Mouse (Mus musculus) forebrain, embryonic 11.5 days (tissue): ENCODE results near the gene Ccdc12. TPM values are rescaled to one million over a fixed set of nuclear protein-coding genes. Genes with fewer than 3 reads are reported as not detected.

ENCODE experiments used
- ATAC-seq: fragments of 200-750 bp; cut with Nextera tagmentation; replicated peaks from 2 replicates; pipeline ENCODE4 v1.8.0; 2017; ENCODE audit warnings: moderate TSS enrichment; ENCODE audit not compliant: low FRiP score
- DNase-seq: peaks from one replicate; pipeline ENCODE4 v3.0.0-alpha.2; 2017; ENCODE audit warnings: low spot score
- H3K27ac ChIP-seq: fragments of 300-500 bp; sonication (generic); 2 replicates; pipeline ENCODE4 v1.5.1; 2014; ENCODE audit warnings: low read depth, low read length
- H3K27me3 ChIP-seq: fragments of 300-500 bp; sonication (generic); 2 replicates; pipeline ENCODE4 v1.6.1; 2014; ENCODE audit warnings: mild to moderate bottlenecking, low read length, mixed read lengths; ENCODE audit not compliant: control insufficient read depth, insufficient read depth
- H3K36me3 ChIP-seq: fragments of 300-500 bp; sonication (generic); 2 replicates; pipeline ENCODE4 v1.6.1; 2014; ENCODE audit warnings: mild to moderate bottlenecking, low read length, moderate library complexity, mixed read lengths; ENCODE audit not compliant: control insufficient read depth, insufficient read depth
- H3K4me1 ChIP-seq: fragments of 300-500 bp; sonication (generic); replicated peaks from 2 replicates; pipeline ENCODE4 v1.6.1; 2014; ENCODE audit warnings: low read length, mixed read lengths; ENCODE audit not compliant: control insufficient read depth, insufficient read depth
- H3K4me2 ChIP-seq: fragments of 300-500 bp; sonication (generic); 2 replicates; pipeline ENCODE4 v1.6.1; 2014; ENCODE audit warnings: low read depth, mild to moderate bottlenecking, low read length, moderate library complexity, mixed read lengths; ENCODE audit not compliant: severe bottlenecking
- H3K4me3 ChIP-seq: fragments of 300-500 bp; sonication (generic); 2 replicates; pipeline ENCODE4 v1.5.1; 2014; ENCODE audit warnings: low read depth, low read length
- H3K9ac ChIP-seq: fragments of 300-500 bp; sonication (generic); 2 replicates; pipeline ENCODE4 v1.6.1; 2014; ENCODE audit warnings: low read length
- H3K9me3 ChIP-seq: fragments of 300-500 bp; sonication (generic); 2 replicates; pipeline ENCODE4 v1.6.1; 2016; ENCODE audit warnings: low read length, mixed read lengths; ENCODE audit not compliant: control insufficient read depth
- WGBS: fragments of 180-500 bp; shearing (Covaris S2); extraction: QIAGEN DNeasy Blood & Tissue Kit; methylation state at CpG from one replicate; pipeline ENCODE4 v1.1.7; 2014; 5-methylcytosine and 5-hydroxymethylcytosine counted together
- polyA plus RNA-seq: library from polyadenylated mRNA; unstranded; fragments of >200 nt; fragmentation: Nextera tagmentation; extraction: Ambion mirVana; gene quantifications from 2 replicates; pipeline ENCODE4 v1.2.1, GENCODE M21; 2014

Gene Ccdc12
- polyA plus RNA-seq, 1 experiment from 2014 or later = 149 TPM

DNA sequence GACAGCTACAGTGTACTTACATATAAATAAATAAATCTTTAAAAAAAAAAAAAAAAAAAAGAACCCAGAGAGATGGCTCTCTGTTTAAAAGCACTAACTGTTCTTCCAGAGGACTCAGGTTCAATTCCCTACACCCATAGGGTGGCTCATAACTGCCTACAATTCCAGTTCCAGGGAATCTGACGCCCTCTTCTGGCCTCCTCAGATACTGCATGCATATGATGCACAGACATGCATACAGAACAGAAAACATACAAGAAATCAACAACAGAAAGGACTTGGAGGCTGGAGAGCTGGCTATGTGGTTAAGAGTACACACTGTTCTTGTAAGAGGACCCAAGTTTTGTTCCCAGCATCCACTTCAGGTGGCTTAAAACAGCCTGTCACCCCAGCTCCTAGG, 81.8 kb downstream of the Ccdc12 start:
- 18% methylated on average over 1 of the region's 1 CpGs for WGBS
- Histone ChIP-seq H3K4me3 (no peak overlapping the region), H3K9ac (no peak overlapping the region), H3K27ac (no peak overlapping the region), H3K4me1 (peaks cover 9% of the 10 kb centered on the region), H3K36me3 (no peaks in the 10 kb centered on the region), H3K27me3 (peaks cover 21% of the 10 kb centered on the region), H3K9me3 (no peaks in the 10 kb centered on the region), H3K4me2 (no peak overlapping the region)
- DNase-seq (no peak), ATAC-seq (no peak)

DNA sequence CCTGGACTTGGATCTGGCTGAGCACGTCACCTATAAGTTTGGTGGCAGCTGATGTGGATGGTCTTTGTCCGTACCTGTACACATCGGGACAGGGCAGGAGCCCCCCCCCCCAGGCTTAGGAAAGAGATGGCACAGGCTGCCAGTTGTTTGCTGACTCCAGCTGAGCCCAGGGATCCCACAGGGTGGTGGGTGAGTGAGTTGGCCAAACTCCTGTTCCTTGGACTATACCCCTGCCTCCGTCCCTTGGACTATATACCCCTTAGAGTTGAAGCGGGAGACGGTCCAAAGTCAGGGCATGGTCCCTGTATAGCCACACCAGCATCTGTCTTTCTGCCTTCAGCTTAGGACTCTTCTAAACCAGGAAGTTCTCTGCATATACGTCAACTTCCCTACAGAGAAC, 83.7 kb downstream of the Ccdc12 start:
- peaks cover 7% of the 10 kb centered on the region; the same call in 1 of the 2 replicates for H3K4me1 ChIP-seq
- no peak for ATAC-seq

DNA sequence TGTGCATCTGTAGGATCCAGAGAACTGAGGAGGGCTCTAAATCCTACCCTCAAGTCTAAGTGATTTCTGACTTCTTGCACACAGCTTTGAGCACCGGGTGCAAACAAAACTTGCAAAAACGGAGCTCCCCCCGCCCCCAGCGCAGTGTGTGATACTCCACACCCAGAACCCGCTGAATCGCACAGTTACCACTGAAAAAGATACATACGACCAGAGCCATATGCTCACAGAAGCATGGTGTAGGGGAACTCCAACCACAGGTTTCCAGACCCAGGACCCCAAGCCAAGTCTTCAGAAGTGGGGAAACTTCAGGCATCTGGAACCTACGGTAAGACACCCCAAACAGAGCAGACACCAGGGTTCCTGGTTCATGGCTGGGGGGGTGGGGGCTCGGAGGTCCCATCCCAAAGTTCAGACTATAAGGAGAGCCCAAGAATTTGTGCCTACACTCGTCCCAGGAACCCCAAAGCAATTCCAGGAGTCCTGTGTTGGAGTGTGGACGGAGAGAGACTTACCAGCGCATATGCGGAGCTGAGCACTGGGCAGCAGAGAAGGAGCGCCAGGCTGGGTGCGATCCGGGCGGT, 85.5 kb downstream of the Ccdc12 start, which contains the start of gene Myl3:
Gene Myl3 (plus strand): TSS at position 151 of the 584 bp plus-strand sequence.
- ATAC-seq = no peak
- Histone ChIP-seq H3K4me1 (peaks cover 7% of the 10 kb centered on the region; the same call in 1 of the 2 replicates), H3K9me3 (no peaks in the 10 kb centered on the region), H3K36me3 (no peaks in the 10 kb centered on the region), H3K4me3 (peak within 1 kb of the TSS; percentile 59), H3K27me3 (peaks cover 34% of the 10 kb centered on the region), H3K9ac (peak within 1 kb of the TSS; percentile 73), H3K27ac (0 out of 2 replicates have a peak within 1 kb of the TSS, but pooled peaks have one; percentile 25), H3K4me2 (peak within 1 kb of the TSS; percentile 99)
- DNase-seq = no peak
- under 1% methylated on average over 17 of the region's 17 CpGs for WGBS

More for the DNA sequence above, 83.7 kb downstream of the Ccdc12 start:
- Histone ChIP-seq H3K9me3 (no peaks in the 10 kb centered on the region), H3K36me3 (no peaks in the 10 kb centered on the region), H3K27ac (no peak overlapping the region), H3K4me3 (no peak overlapping the region), H3K9ac (no peak overlapping the region), H3K4me2 (no peak overlapping the region), H3K27me3 (peaks cover 32% of the 10 kb centered on the region)
- no peak for DNase-seq
- 89% methylated on average over 7 of the region's 7 CpGs for WGBS

DNA sequence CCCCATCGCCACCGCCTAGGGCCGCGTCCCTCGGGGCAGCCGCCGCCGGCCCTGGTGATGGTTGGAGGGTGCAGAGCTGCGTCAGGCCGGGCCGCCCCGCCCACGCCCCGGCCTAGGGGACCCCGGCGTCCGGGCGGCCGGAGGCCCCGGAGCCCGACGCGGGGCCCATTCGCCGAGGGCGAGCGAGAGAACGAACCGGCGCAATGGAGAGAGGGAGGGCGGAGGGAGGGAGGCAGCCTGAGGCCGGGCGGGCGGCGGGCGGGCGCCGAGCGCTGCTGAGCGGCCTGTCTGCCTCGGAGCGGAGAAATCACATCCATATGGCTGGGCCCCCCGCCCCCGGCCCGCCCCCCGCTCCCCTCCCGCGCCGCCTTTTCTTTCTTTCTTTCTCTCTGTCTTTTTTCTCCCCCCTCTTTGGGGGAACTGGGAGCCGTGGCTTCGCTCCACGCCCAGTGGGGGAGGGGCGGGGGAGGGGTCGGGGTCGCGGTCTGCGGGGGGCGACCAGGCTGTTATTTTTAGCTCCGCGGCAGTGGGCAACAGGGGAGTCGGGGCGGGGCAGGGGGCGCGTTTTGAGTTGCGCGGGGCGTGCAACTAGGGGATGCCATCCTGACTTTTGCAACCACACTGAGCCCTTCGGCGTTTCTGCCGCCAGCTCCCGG, 86.1 kb downstream of the Ccdc12 start:
- peaks cover 34% of the 10 kb centered on the region for H3K27me3 ChIP-seq
- ATAC-seq = peak; percentile 74
- no peaks in the 10 kb centered on the region for H3K9me3 ChIP-seq

DNA sequence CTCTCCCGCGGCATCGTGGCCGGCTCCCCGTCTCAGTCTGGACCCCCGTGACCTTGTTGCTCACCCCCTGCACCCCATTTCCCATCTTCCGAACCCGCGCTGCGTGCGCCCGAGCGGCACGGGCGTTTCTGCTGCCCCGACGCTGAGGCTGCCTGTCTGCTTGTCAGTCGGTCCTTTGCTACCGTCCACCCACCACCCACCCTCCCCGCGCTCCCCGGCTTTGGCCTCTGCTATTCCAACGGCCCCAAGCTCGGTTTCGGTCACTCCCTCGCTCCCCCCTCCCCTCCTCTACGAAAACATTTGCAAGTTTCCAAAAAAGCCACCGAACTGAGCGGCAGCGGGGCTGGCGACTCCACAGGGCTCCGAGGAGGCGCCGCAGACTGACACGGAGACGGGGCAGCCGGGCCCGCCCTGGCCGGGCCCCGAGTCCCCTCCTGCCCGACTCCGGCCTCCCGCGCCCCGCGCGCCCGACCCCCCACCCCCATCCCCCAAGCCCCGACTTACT, 86.7 kb downstream of the Ccdc12 start:
- peak overlapping the region; percentile 73 for H3K9ac ChIP-seq
- peaks cover 34% of the 10 kb centered on the region for H3K27me3 ChIP-seq
- under 1% methylated on average over 42 of the region's 49 CpGs for WGBS
- DNase-seq (peak; percentile 77), ATAC-seq (peak; percentile 37)
- peak overlapping the region; percentile 25; the same call in 1 of the 2 replicates for H3K27ac ChIP-seq
- peak overlapping the region; percentile 59 for H3K4me3 ChIP-seq
- H3K4me2 ChIP-seq = peak overlapping the region; percentile 99
- no peaks in the 10 kb centered on the region for H3K9me3 ChIP-seq
- no peaks in the 10 kb centered on the region for H3K36me3 ChIP-seq
- peaks cover 7% of the 10 kb centered on the region; the same call in 1 of the 2 replicates for H3K4me1 ChIP-seq

More for the DNA sequence above, 86.1 kb downstream of the Ccdc12 start:
- H3K27ac ChIP-seq = peak overlapping the region; percentile 25; the same call in 1 of the 2 replicates
- WGBS = 0% methylated on average over 43 of the region's 71 CpGs
- peak overlapping the region; percentile 59 for H3K4me3 ChIP-seq
- peaks cover 7% of the 10 kb centered on the region; the same call in 1 of the 2 replicates for H3K4me1 ChIP-seq
- peak; percentile 83 for DNase-seq
- H3K4me2 ChIP-seq = peak overlapping the region; percentile 99
- H3K9ac ChIP-seq = peak overlapping the region; percentile 73
- no peaks in the 10 kb centered on the region for H3K36me3 ChIP-seq

DNA sequence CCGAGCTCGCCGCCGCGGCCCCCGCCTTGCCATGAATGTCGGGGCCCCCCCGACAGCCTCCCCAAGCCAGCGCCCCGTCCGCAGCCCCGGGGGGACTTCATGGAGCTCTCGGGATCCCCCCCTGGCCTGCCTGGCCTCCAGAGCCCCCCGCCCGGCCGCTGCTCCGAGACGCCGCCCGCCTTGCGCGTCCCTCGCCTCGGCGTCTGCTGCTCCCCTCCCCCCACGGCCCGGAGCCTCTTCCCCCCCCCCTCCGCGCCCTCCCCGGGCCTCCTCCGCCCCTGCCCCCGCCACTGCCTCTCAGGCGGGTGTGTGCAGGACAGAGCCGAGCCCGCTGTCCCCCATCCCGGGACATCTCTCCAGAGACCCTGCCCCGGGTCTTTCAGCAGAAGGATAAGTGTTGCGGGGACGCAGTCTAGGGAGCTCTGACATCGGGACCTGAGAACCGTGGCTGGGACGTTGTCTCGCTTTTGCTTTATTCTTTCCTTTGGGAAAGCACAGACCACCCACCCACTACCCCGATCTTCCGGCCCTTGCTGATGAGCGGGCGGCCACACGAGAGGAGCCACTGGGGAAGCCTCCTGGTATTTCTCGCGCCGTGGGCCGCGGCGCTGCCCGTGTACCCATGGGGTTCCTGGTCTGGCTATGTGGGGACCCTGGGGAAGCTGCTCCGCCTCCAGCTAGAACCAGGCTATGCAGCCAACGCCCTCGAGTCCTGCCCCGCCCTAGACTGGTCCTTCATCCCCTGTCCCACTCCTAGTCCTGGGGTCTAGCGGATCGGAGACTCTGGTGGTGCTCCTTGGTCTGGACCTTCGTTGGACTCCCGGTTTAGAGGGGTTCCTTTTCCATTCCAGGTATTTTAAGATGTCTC, 87.4 kb downstream of the Ccdc12 start:
- H3K27me3 ChIP-seq = peaks cover 34% of the 10 kb centered on the region
- no peaks in the 10 kb centered on the region for H3K9me3 ChIP-seq
- peak; percentile 78 for DNase-seq
- H3K36me3 ChIP-seq = no peaks in the 10 kb centered on the region
- peak; percentile 45 for ATAC-seq
- peak overlapping the region; percentile 25; the same call in 1 of the 2 replicates for H3K27ac ChIP-seq
- WGBS = 2% methylated on average over 58 of the region's 63 CpGs
- peak overlapping the region; percentile 99 for H3K4me2 ChIP-seq
- peak overlapping the region; percentile 59 for H3K4me3 ChIP-seq
- peaks cover 7% of the 10 kb centered on the region; the same call in 1 of the 2 replicates for H3K4me1 ChIP-seq
- peak overlapping the region; percentile 73 for H3K9ac ChIP-seq

DNA sequence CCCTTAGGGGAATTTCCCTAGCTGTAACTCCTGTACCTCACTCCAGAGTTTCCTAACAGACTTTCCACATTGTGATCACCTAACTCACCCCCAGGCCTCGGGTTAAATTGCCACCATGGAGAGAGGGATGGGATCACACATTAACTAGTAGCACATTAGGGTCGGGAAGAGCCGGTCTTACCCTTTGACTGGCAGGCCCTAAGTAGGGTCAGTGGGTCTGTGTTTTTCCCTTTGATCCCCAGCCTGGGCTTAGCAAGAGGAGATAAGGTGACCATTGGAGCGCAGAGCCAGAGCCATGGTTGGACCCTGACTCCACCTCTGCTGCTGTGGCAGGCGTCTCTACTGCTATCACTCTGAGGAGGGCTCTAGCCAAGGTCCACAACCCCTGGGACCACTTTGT, 89.4 kb downstream of the Ccdc12 start:
- Histone ChIP-seq H3K9me3 (no peaks in the 10 kb centered on the region), H3K36me3 (no peaks in the 10 kb centered on the region), H3K9ac (no peak overlapping the region), H3K4me2 (no peak overlapping the region), H3K4me3 (no peak overlapping the region), H3K27ac (no peak overlapping the region), H3K4me1 (peaks cover 7% of the 10 kb centered on the region; the same call in 1 of the 2 replicates), H3K27me3 (peaks cover 30% of the 10 kb centered on the region)
- WGBS = 11% methylated on average over 5 of the region's 5 CpGs
- DNase-seq (no peak), ATAC-seq (no peak)

DNA sequence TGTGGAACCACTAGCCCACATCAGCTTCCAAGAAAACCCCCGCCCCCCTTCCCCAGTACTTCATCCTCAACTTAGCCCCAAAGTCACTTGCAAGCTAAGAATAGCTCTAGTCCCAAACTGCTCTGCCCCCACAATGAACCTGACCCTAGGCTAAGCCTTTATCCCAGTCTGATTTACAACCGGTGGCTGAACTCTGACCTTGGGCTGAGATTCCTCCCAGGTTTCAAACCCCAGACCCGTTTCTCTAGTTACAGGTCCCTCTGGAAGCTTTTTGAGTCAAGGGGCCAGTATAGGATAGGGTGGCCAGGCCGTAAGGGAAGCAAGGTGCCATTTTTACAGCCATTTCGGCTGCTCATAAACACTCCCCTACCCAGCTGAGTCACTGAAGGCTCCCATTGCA, 89.9 kb downstream of the Ccdc12 start:
- no peaks in the 10 kb centered on the region for H3K36me3 ChIP-seq
- no peak overlapping the region for H3K4me2 ChIP-seq
- no peak for ATAC-seq
- no peaks in the 10 kb centered on the region for H3K9me3 ChIP-seq
- peaks cover 7% of the 10 kb centered on the region; the same call in 1 of the 2 replicates for H3K4me1 ChIP-seq
- WGBS = 35% methylated on average over 5 of the region's 5 CpGs
- H3K27ac ChIP-seq = no peak overlapping the region
- no peak overlapping the region for H3K4me3 ChIP-seq
- no peak for DNase-seq
- no peak overlapping the region for H3K9ac ChIP-seq
- H3K27me3 ChIP-seq = peaks cover 25% of the 10 kb centered on the region
